Mouse (Mus musculus) heart, embryonic 13.5 days (tissue): ENCODE results near the gene Akap13. TPM values are rescaled to one million over a fixed set of nuclear protein-coding genes. Genes with fewer than 3 reads are reported as not detected.

Source experiments
- ATAC-seq: fragments of 200-750 bp; cut with Nextera tagmentation; 2 replicates; pipeline ENCODE4 v1.8.0; 2017; ENCODE audit warnings: moderate TSS enrichment; ENCODE audit not compliant: insufficient number of reproducible peaks, low FRiP score, low TSS enrichment; ENCODE audit errors: extremely low read depth
- H3K27ac ChIP-seq: fragments of 300-500 bp; sonication (generic); replicated peaks from 2 replicates; pipeline ENCODE4 v1.5.1; 2015; ENCODE audit warnings: moderate library complexity, mild to moderate bottlenecking, inconsistent platforms
- H3K27me3 ChIP-seq: fragments of 300-500 bp; sonication (generic); replicated peaks from 2 replicates; pipeline ENCODE4 v1.6.1; 2015; ENCODE audit warnings: mild to moderate bottlenecking, inconsistent platforms
- H3K36me3 ChIP-seq: fragments of 300-500 bp; sonication (generic); 2 replicates; pipeline ENCODE4 v1.6.1; 2015; ENCODE audit warnings: mild to moderate bottlenecking, inconsistent platforms
- H3K4me1 ChIP-seq: fragments of 300-500 bp; sonication (generic); 2 replicates; pipeline ENCODE4 v1.6.1; 2015; ENCODE audit warnings: inconsistent platforms
- H3K4me2 ChIP-seq: fragments of 300-500 bp; sonication (generic); 2 replicates; pipeline ENCODE4 v1.6.1; 2015; ENCODE audit warnings: inconsistent platforms, mild to moderate bottlenecking, moderate library complexity
- H3K4me3 ChIP-seq: fragments of 300-500 bp; sonication (generic); 2 replicates; pipeline ENCODE4 v1.5.1; 2015; ENCODE audit warnings: moderate library complexity, mild to moderate bottlenecking, inconsistent platforms
- H3K9ac ChIP-seq: fragments of 300-500 bp; sonication (generic); 2 replicates; pipeline ENCODE4 v1.6.1; 2015; ENCODE audit warnings: inconsistent platforms, mild to moderate bottlenecking, moderate library complexity
- H3K9me3 ChIP-seq: fragments of 300-500 bp; sonication (generic); 2 replicates; pipeline ENCODE4 v1.6.1; 2016; ENCODE audit warnings: inconsistent platforms
- WGBS: fragments of 180-500 bp; shearing (Covaris S2); methylation state at CpG from one replicate; pipeline ENCODE4 v1.1.7; 2015; ENCODE audit warnings: mixed read lengths; 5-methylcytosine and 5-hydroxymethylcytosine counted together
- polyA plus RNA-seq: library from polyadenylated mRNA; unstranded; fragments of >200 nt; fragmentation: Nextera tagmentation; extraction: Ambion mirVana; gene quantifications from 2 replicates; pipeline ENCODE4 v1.2.1, GENCODE M21; 2015

Gene Akap13
- polyA plus RNA-seq, 1 experiment from 2014 or later: 41.8 TPM

GRCm38 (mm10) chr7:75522226-75522625, 66.9 kb downstream of the Akap13 start:
- Histone ChIP-seq H3K27me3 (no peaks in the 10 kb centered on the region), H3K4me1 (peaks cover 77% of the 10 kb centered on the region), H3K9ac (no peak overlapping the region), H3K36me3 (no peaks in the 10 kb centered on the region), H3K9me3 (no peaks in the 10 kb centered on the region), H3K4me2 (no peak overlapping the region), H3K27ac (no peak overlapping the region), H3K4me3 (no peak overlapping the region)
- no peak for ATAC-seq
- 74% methylated on average over 3 of the region's 3 CpGs for WGBS

- ATAC-seq: no peak
Observed at GRCm38 (mm10) chr7:75524789-75525569, 69.6 kb downstream of the Akap13 start.

GRCm38 (mm10) chr7:75525716-75526401, 70.5 kb downstream of the Akap13 start:
- WGBS: 60% methylated on average over 4 of the region's 4 CpGs
- Histone ChIP-seq H3K27ac (peak overlapping the region; percentile 46; the same call in 1 of the 2 replicates), H3K4me2 (no peak overlapping the region), H3K4me1 (peaks cover 68% of the 10 kb centered on the region), H3K9ac (no peak overlapping the region), H3K36me3 (no peaks in the 10 kb centered on the region), H3K4me3 (no peak overlapping the region), H3K27me3 (no peaks in the 10 kb centered on the region), H3K9me3 (no peaks in the 10 kb centered on the region)
- ATAC-seq: no peak

More at GRCm38 (mm10) chr7:75524789-75525569, 69.6 kb downstream of the Akap13 start:
- no peak overlapping the region for H3K4me3 ChIP-seq
- H3K9ac ChIP-seq: 0 out of 2 replicates have a peak overlapping the region, but pooled peaks have one; percentile 44
- H3K27ac ChIP-seq: peak overlapping the region; percentile 81
- no peaks in the 10 kb centered on the region for H3K9me3 ChIP-seq
- H3K36me3 ChIP-seq: no peaks in the 10 kb centered on the region
- no peaks in the 10 kb centered on the region for H3K27me3 ChIP-seq
- peak overlapping the region; percentile 33 for H3K4me2 ChIP-seq
- H3K4me1 ChIP-seq: peaks cover 75% of the 10 kb centered on the region

- no peaks in the 10 kb centered on the region for H3K9me3 ChIP-seq
- H3K4me1 ChIP-seq: peaks cover 57% of the 10 kb centered on the region
- H3K27ac ChIP-seq: no peak overlapping the region
- no peak overlapping the region for H3K9ac ChIP-seq
- ATAC-seq: no peak
- no peaks in the 10 kb centered on the region for H3K27me3 ChIP-seq
- no peak overlapping the region for H3K4me3 ChIP-seq
- H3K36me3 ChIP-seq: no peaks in the 10 kb centered on the region
- 85% methylated on average over 4 of the region's 4 CpGs for WGBS
- H3K4me2 ChIP-seq: no peak overlapping the region
Observed at GRCm38 (mm10) chr7:75528751-75529150, 73.4 kb downstream of the Akap13 start.

GRCm38 (mm10) chr7:75529857-75530437, 74.6 kb downstream of the Akap13 start:
- ATAC-seq: no peak
- no peak overlapping the region for H3K27ac ChIP-seq
- no peak overlapping the region for H3K4me3 ChIP-seq
- no peaks in the 10 kb centered on the region for H3K9me3 ChIP-seq
- 79% methylated on average over 7 of the region's 7 CpGs for WGBS
- H3K36me3 ChIP-seq: 0 out of 2 replicates have a peak, but pooled peaks cover 2% of the 10 kb centered on the region
- H3K9ac ChIP-seq: no peak overlapping the region
- H3K27me3 ChIP-seq: no peaks in the 10 kb centered on the region
- no peak overlapping the region for H3K4me2 ChIP-seq
- peaks cover 45% of the 10 kb centered on the region for H3K4me1 ChIP-seq

GRCm38 (mm10) chr7:75530642-75531041, 75.3 kb downstream of the Akap13 start:
- no peak for ATAC-seq
- 86% methylated on average over 3 of the region's 3 CpGs for WGBS
- Histone ChIP-seq H3K4me3 (no peak overlapping the region), H3K27ac (no peak overlapping the region), H3K4me1 (peaks cover 38% of the 10 kb centered on the region), H3K9ac (no peak overlapping the region), H3K4me2 (no peak overlapping the region), H3K36me3 (0 out of 2 replicates have a peak, but pooled peaks cover 5% of the 10 kb centered on the region), H3K9me3 (no peaks in the 10 kb centered on the region), H3K27me3 (no peaks in the 10 kb centered on the region)

GRCm38 (mm10) chr7:75533079-75533478, 77.7 kb downstream of the Akap13 start:
- no peak for ATAC-seq
- Histone ChIP-seq H3K27ac (no peak overlapping the region), H3K4me2 (no peak overlapping the region), H3K36me3 (0 out of 2 replicates have a peak, but pooled peaks cover 5% of the 10 kb centered on the region), H3K4me1 (peaks cover 25% of the 10 kb centered on the region), H3K9ac (no peak overlapping the region), H3K4me3 (no peak overlapping the region), H3K9me3 (no peaks in the 10 kb centered on the region), H3K27me3 (no peaks in the 10 kb centered on the region)
- 91% methylated on average over 5 of the region's 5 CpGs for WGBS

- no peak overlapping the region for H3K9ac ChIP-seq
- no peak overlapping the region for H3K27ac ChIP-seq
- 0 out of 2 replicates have a peak, but pooled peaks cover 10% of the 10 kb centered on the region for H3K36me3 ChIP-seq
- H3K4me1 ChIP-seq: peaks cover 22% of the 10 kb centered on the region
- H3K9me3 ChIP-seq: no peaks in the 10 kb centered on the region
- WGBS: 69% methylated on average over 5 of the region's 5 CpGs
- no peak for ATAC-seq
- no peak overlapping the region for H3K4me3 ChIP-seq
- H3K4me2 ChIP-seq: no peak overlapping the region
- H3K27me3 ChIP-seq: no peaks in the 10 kb centered on the region
Observed at GRCm38 (mm10) chr7:75536298-75536697, 81.0 kb downstream of the Akap13 start.

- WGBS: 70% methylated on average over 2 of the region's 2 CpGs
- H3K4me3 ChIP-seq: no peak overlapping the region
- peaks cover 22% of the 10 kb centered on the region for H3K4me1 ChIP-seq
- no peaks in the 10 kb centered on the region for H3K27me3 ChIP-seq
- H3K9ac ChIP-seq: no peak overlapping the region
- no peak overlapping the region for H3K4me2 ChIP-seq
- no peak for ATAC-seq
- H3K27ac ChIP-seq: no peak overlapping the region
- 0 out of 2 replicates have a peak, but pooled peaks cover 10% of the 10 kb centered on the region for H3K36me3 ChIP-seq
- no peaks in the 10 kb centered on the region for H3K9me3 ChIP-seq
Observed at GRCm38 (mm10) chr7:75537567-75537966, 82.2 kb downstream of the Akap13 start.

GRCm38 (mm10) chr7:75538513-75538912, 83.2 kb downstream of the Akap13 start:
- WGBS: 57% methylated on average over 3 of the region's 3 CpGs
- no peak overlapping the region for H3K9ac ChIP-seq
- no peak overlapping the region for H3K4me2 ChIP-seq
- no peaks in the 10 kb centered on the region for H3K27me3 ChIP-seq
- 0 out of 2 replicates have a peak, but pooled peaks cover 10% of the 10 kb centered on the region for H3K36me3 ChIP-seq
- peaks cover 22% of the 10 kb centered on the region for H3K4me1 ChIP-seq
- no peak overlapping the region for H3K27ac ChIP-seq
- no peak overlapping the region for H3K4me3 ChIP-seq
- ATAC-seq: no peak
- H3K9me3 ChIP-seq: no peaks in the 10 kb centered on the region

GRCm38 (mm10) chr7:75539168-75539567, 83.8 kb downstream of the Akap13 start:
- H3K4me1 ChIP-seq: peaks cover 22% of the 10 kb centered on the region
- no peak overlapping the region for H3K9ac ChIP-seq
- H3K36me3 ChIP-seq: 0 out of 2 replicates have a peak, but pooled peaks cover 10% of the 10 kb centered on the region
- no peak overlapping the region for H3K27ac ChIP-seq
- no peak overlapping the region for H3K4me3 ChIP-seq
- no peak overlapping the region for H3K4me2 ChIP-seq
- no peaks in the 10 kb centered on the region for H3K27me3 ChIP-seq
- ATAC-seq: no peak
- WGBS: 79% methylated on average over 3 of the region's 3 CpGs
- H3K9me3 ChIP-seq: no peaks in the 10 kb centered on the region
